Mouse (Mus musculus): ENCODE data around the gene Nfib.

GRCm38 (mm10) chr4:82453341-82453740 lies 252.2 kb downstream of the Nfib start:
- TF ChIP-seq CTCF (IDR thresholded peaks at IDR 0.05 in 2 of 3, conservative IDR thresholded peaks at IDR 0.05 in 1 of 3; ENCODE audit: control insufficient read depth in 1 of 3, insufficient read depth in 1 of 3, low read depth in 2 of 3, low read length in 3 of 3, poor library complexity in 1 of 3, severe bottlenecking in 1 of 3) = no peak
- no peak for TF ChIP-seq POLR2A (IDR thresholded peaks at IDR 0.05; ENCODE audit: control insufficient read depth in 1 of 2, insufficient read depth in 1 of 2, low read depth in 1 of 2, low read length in 2 of 2, poor library complexity in 1 of 2)
- TF ChIP-seq HCFC1 (IDR thresholded peaks at IDR 0.05; ENCODE audit: low read depth, low read length) = no peak
- TF ChIP-seq KAT2A (conservative IDR thresholded peaks at IDR 0.05; ENCODE audit: low read depth, low read length) = no peak
- no peak for TF ChIP-seq UBTF (IDR thresholded peaks at IDR 0.05; ENCODE audit: borderline replicate concordance, insufficient read depth, low read depth, low read length)
- TF ChIP-seq ZKSCAN1 (IDR thresholded peaks at IDR 0.05; ENCODE audit: low read depth, low read length) = no peak
- no peak for TF ChIP-seq TBP (IDR thresholded peaks at IDR 0.05; ENCODE audit: low read depth, low read length)
- no peak for TF ChIP-seq CHD2 (IDR thresholded peaks at IDR 0.05; ENCODE audit: low read length)
- no peak for TF ChIP-seq BHLHE40 (IDR thresholded peaks at IDR 0.05; ENCODE audit: borderline replicate concordance, low read depth, low read length)
